Mouse (Mus musculus): ENCODE results near the gene Gm45717. TPM values are rescaled to one million over a fixed set of nuclear protein-coding genes. Genes with fewer than 3 reads are reported as not detected.

The Gm45717 gene
- total RNA-seq, 2 experiments from 2014 or later: not detected

DNA sequence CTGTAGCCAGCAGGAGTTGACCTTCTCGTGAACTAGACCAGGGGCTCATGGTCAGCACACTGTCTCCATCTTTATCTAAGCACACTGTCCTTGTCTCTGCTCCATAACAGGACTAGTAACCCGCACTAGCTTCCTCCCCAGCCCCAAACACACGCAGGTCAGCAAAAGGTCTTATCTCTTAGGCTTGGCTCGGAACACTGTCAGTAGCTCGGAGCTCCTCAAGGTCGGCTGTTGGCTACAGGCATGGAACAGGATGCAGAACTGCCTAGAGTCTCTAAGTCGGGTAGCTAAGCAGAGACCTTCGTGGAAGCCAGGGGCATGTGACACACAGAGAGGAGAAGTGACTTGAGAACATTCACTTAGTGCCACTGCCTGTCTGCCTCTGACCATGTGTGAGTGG is 7.6 kb downstream of the Gm45717 start:
- intact Hi-C loops (cut with DNase I): no loop called here
- DNase-seq (ENCODE audit: low spot score in 2 of 2): no peak

DNA sequence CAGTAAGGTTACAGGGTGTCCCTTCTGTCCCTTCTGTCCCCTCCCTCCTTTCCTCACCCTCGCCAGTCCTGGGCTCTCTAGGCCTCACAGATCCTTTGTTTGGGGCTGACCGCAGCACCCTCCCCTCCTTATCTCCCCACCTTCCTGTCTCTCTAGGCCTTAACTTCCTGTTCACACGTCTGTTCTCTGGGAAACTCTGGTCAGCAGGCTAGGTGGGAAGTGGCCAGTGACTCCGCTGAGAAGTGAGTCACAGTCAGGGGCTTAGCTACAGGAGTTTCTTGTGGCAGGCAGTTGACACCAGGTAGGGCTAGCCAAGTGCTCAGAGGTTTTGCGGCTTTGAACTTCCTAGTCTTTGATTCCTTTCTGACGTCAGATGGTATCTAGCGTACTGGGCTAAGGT is 8.8 kb downstream of the Gm45717 start:
- intact Hi-C loops (cut with DNase I): no loop called here
- DNase-seq (ENCODE audit: low spot score in 2 of 2): no peak

DNA sequence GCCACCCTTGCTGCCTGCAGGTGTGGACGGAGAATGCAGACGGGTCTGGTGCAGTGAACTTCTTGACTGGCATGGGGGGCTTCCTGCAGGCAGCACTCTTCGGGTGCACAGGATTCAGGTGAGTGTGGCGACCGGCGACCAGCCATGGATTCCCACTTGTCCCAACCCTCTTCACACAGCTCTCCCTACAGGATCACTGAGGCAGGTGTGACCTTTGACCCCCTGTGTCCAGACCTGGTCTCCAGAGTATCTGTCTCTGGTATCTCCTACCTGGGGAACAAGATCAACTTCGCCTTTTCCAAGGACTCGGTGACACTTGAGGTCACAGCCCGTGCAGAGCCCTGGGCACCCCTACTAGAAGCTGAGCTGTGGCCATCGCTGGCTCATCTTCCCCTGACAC is 9.4 kb downstream of the Gm45717 start:
- intact Hi-C loops (cut with DNase I): no loop called here

GRCm38 (mm10) chr7:140945247-140945646 is 10.5 kb downstream of the Gm45717 start:
- no peak for DNase-seq (ENCODE audit: low spot score in 2 of 2)
- intact Hi-C loops (cut with DNase I): no loop called here

More for the DNA sequence above, 9.4 kb downstream of the Gm45717 start:
- DNase-seq (ENCODE audit: low spot score in 2 of 2): no peak

DNA sequence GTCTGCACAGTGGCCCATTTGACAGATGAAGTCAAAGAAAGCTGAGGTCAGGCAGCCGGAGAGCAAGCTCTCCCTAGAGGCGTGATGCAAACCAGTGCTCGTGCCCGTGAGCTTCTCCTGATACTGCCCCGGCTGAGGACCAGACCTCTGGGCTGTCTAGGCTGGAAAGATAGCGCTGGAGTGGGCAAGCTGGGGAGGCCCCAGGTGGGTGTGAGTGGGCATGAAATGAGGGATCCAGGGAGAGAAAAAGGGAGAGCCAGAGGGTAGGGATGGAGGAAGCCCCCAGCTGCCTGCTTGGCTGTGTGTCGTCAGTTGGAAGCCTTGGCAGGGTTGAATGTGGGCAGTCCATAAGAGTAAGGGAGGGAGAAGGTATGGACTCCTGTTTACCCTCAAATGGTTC is 11.5 kb downstream of the Gm45717 start:
- intact Hi-C loops (cut with DNase I): no loop called here
- no peak for DNase-seq (ENCODE audit: low spot score in 2 of 2)

DNA sequence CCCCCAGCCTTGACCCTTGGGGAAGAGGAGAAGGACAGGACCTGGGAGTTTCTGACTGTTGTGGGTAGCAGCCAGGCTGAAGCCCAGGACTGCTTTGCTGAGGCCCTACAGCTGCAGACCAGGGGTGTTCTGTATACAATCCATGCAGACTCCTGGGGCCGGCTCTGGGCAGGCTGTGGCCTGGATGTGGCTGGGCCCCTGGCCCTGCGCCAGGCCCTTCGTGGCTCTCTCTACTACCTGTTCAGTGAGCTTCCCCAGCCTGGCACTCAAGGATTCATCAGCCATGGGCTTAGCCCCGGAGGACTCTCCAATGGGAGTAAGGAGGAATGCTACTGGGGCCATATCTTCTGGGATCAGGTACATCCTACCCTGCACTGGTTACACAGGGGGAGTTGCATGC is 12.4 kb downstream of the Gm45717 start:
- no peak for DNase-seq (ENCODE audit: low spot score in 2 of 2)
- intact Hi-C loops (cut with DNase I): no loop called here

GRCm38 (mm10) chr7:140942811-140943210 is 12.9 kb downstream of the Gm45717 start:
- no peak for DNase-seq (ENCODE audit: low spot score in 2 of 2)
- intact Hi-C loops (cut with DNase I): no loop called here

GRCm38 (mm10) chr7:140942341-140942740 is 13.4 kb downstream of the Gm45717 start:
- intact Hi-C loops (cut with DNase I): no loop called here
- DNase-seq (ENCODE audit: low spot score in 2 of 2): no peak

DNA sequence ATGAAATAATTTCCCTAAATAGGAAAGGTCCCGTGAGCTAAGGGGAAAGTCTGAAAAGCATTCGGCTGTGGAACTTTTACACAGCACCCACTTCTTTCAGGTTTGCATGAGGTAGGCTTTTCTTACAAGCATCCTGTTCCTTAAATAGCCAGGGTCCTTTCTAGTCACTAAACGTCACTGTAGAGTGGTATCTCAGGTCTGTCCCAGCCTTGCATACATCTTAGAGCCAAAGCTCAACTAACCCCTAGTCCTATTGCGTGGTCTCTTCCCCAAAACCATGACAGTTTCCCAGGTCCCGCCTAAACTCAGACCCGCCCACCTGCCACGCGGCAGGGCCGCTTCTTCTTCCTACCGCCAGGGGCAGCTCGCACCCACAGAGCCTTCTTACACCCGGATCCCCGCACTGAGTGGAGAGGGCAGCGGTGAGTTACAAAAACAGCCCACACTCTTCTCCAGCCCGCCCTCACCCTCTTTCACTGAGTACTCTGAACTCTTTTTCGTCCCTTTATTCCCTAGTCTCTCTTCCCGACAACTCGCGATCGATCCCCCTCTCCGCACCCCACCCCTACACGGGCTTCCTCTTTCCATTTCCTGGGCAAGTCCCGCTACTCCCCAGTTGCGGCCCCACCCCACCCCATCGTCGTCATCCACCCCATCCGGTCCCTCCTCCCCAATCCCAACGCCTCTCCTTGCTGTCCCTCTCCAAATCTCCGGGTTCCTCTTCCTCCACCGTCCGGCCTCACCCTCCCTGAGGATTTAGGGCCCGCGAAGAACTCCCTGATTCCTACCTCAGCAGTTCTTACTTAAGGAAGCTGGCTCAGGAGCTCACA is 14.3 kb downstream of the Gm45717 start, which contains the start of gene Pgghg:
Pgghg (plus strand) TSS at position 170 of the 830 bp plus-strand sequence.
- intact Hi-C loops (cut with DNase I): loop anchor here (2.0 kb wide), 1 partner anchor 67 kb away; no protein-coding TSS in a partner anchor
- peak; percentile 49 to 54 for DNase-seq (ENCODE audit: low spot score in 2 of 2)

DNA sequence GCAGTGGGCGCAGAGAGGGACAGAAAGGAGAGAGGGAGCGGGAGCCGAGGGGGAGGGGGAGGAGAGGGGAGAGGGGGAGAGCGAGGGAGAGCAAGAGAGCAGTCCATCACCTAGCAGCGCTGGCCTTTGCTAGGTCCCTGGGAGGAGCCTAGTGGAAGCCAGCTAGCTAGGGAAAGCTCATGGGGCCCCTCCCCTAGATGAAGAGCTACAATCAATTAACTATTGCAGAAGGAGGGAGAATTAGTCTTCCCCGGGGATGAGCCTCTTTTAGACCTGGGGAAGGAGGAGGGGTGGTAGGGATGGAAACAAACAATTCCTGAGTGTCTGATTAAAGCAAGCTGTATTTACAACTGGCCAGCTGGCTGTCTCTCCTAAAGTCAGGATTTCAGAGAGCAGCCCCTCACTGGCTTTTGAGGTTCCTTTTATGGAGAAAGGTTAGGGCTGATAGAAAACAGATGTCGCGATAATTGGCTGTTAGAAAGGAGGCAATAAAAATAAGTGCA is 16.0 kb downstream of the Gm45717 start:
- intact Hi-C loops (cut with DNase I): loop anchor here (2.0 kb wide), 1 partner anchor 69 kb away; no protein-coding TSS in a partner anchor
- DNase-seq (ENCODE audit: low spot score in 2 of 2): peak in 1 of 2 experiments; percentile 8

DNA sequence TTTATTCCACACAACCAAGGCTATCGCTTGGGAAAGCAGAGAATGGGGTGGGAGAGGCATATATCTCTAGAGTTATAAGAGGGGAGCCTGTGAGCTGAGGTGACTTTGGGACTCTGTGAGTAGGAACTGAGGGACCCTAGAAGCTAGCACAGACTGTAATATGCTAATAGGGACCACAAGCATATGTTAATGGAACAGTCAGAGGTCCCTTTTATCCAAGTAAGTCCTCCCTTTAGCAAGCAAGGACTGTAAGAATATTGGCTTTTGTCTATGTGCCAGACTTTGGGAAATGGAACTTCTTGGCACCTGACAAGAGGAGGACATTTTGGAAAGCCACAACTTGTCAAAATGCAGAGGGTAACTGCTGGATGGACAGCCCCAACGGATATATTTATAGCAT is 16.8 kb downstream of the Gm45717 start:
- intact Hi-C loops (cut with DNase I): no loop called here
- no peak for DNase-seq (ENCODE audit: low spot score in 2 of 2)

DNA sequence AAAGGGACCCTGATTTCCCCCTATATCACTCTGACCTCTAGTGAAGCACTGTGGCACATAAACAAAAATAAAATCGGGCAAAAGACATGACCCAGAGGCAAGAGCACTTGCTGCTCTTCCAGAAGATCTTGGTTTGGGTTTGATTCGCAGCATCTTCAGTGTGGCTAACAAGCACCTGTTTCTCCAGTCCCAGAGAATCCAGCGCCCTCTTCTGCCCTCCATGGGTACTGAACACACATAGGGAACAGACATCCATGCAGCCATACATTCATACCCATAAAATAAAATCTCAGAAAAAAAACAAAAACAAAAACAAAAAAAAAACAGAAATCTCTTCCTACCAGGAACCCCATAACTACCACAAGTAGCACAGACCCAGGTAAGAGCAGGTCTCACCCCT is 17.3 kb downstream of the Gm45717 start:
- no peak for DNase-seq (ENCODE audit: low spot score in 2 of 2)
- intact Hi-C loops (cut with DNase I): no loop called here

GRCm38 (mm10) chr7:140927181-140927580 is 28.6 kb downstream of the Gm45717 start:
- intact Hi-C loops (cut with DNase I): no loop called here
- DNase-seq (ENCODE audit: low spot score in 2 of 2): no peak

GRCm38 (mm10) chr7:140923070-140923775 is 32.5 kb downstream of the Gm45717 start:
- DNase-seq (ENCODE audit: low spot score in 2 of 2): no peak
- intact Hi-C loops (cut with DNase I): no loop called here

GRCm38 (mm10) chr7:140922398-140923069 is 33.2 kb downstream of the Gm45717 start:
- intact Hi-C loops (cut with DNase I): no loop called here
- peak in 1 of 2 experiments; percentile 44 for DNase-seq (ENCODE audit: low spot score in 2 of 2)

- intact Hi-C loops (cut with DNase I): no loop called here
- no peak for DNase-seq (ENCODE audit: low spot score in 2 of 2)
Observed at GRCm38 (mm10) chr7:140921225-140921975, 34.3 kb downstream of the Gm45717 start.

DNA sequence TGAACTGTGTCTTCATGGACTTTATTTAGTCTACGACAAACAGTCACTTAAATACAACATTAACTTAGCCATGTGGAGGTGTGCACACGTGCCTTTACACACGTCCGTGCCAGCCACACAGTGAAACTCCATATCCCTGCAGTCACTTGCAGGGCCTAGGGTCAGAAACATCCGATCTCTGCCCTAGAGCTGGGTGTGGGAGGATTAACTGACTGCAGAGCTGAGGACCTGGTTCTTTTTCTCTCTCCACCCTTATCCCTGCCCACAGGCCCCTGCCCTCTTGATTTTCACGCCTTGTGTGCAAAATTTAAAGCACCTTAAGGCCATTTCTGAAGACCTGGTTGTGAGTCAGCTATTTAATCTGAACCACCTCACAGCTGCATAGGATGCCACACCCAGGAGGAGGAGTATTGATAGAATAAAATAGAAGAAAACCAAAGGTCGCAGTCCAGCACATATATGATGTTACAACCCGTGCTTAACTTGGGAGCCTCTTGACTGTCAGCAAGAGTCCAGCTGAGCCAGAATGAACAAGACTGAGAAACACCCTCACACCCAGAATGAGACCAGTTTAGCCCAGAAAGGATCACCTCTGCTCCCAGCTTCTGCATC is 35.2 kb downstream of the Gm45717 start, which contains the start of gene Nlrp6:
Nlrp6 (plus strand) TSS at position 485 of the 612 bp plus-strand sequence.
- no peak for DNase-seq (ENCODE audit: low spot score in 2 of 2)
- intact Hi-C loops (cut with DNase I): no loop called here

DNA sequence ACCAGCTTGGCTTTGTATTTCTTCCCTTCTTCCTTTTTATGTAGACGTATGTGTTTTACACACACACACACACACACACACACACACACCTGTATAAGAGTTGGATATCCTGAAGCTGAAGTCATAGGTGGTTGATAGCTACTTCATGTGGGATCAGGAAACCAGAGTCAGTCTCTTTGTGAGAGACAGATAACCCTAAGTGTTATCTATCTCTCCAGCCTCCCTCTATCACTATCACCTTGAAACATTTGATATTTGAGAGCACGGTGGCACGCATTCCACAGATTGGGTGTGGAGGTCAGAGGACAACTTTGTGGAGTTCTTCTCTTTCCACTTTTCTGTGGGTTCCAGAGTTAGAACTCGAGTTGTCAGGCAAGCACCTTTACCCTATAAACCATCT is 35.8 kb downstream of the Gm45717 start:
- DNase-seq (ENCODE audit: low spot score in 2 of 2): no peak
- intact Hi-C loops (cut with DNase I): loop anchor here (5.0 kb wide), 1 partner anchor 87 kb away; no protein-coding TSS in a partner anchor

Measured in left cerebral cortex, postnatal 25 days (tissue).